Mouse (Mus musculus) neural tube, embryonic 14.5 days (tissue): ENCODE measurements around the gene 1700028J19Rik. TPM values are rescaled to one million over a fixed set of nuclear protein-coding genes. Genes with fewer than 3 reads are reported as not detected.
"Not testable (repeated sequence)": the region's sequence is repeated elsewhere in the genome, so short reads cannot be mapped to it uniquely, and the experiment has no call there.

Experiments
- ATAC-seq: fragments of 200-750 bp; cut with Nextera tagmentation; 2 replicates; pipeline ENCODE4 v1.8.0; 2017; ENCODE audit warnings: low read depth, mild to moderate bottlenecking, moderate TSS enrichment, moderate library complexity
- H3K27ac ChIP-seq: fragments of 300-500 bp; sonication (generic); 2 replicates; pipeline ENCODE4 v1.5.1; 2014; ENCODE audit warnings: low read depth, mild to moderate bottlenecking, control low read depth, low read length, moderate library complexity, mixed read lengths
- H3K27me3 ChIP-seq: fragments of 300-500 bp; sonication (generic); 2 replicates; pipeline ENCODE4 v1.6.1; 2014; ENCODE audit warnings: low read length; ENCODE audit not compliant: control insufficient read depth, insufficient read depth
- H3K36me3 ChIP-seq: fragments of 300-500 bp; sonication (generic); 2 replicates; pipeline ENCODE4 v1.6.1; 2014; ENCODE audit warnings: low read length, mixed read lengths; ENCODE audit not compliant: control insufficient read depth, insufficient read depth
- H3K4me1 ChIP-seq: fragments of 300-500 bp; sonication (generic); 2 replicates; pipeline ENCODE4 v1.6.1; 2014; ENCODE audit warnings: low read length; ENCODE audit not compliant: control insufficient read depth, insufficient read depth
- H3K4me2 ChIP-seq: fragments of 300-500 bp; sonication (generic); 2 replicates; pipeline ENCODE4 v1.6.1; 2014; ENCODE audit warnings: mild to moderate bottlenecking, low read depth, low read length, control low read depth
- H3K4me3 ChIP-seq: fragments of 300-500 bp; sonication (generic); 2 replicates; pipeline ENCODE4 v1.5.1; 2014; ENCODE audit warnings: low read depth, low read length, control low read depth, mixed read lengths
- H3K9ac ChIP-seq: fragments of 300-500 bp; sonication (generic); replicated peaks from 2 replicates; pipeline ENCODE4 v1.6.1; 2014; ENCODE audit warnings: low read depth, mild to moderate bottlenecking, control low read depth, low read length, mixed read lengths
- H3K9me3 ChIP-seq: fragments of 300-500 bp; sonication (generic); 2 replicates; pipeline ENCODE4 v1.6.1; 2016; ENCODE audit warnings: low read length; ENCODE audit not compliant: control insufficient read depth
- WGBS: fragments of 180-500 bp; shearing (Covaris S2); extraction: QIAGEN DNeasy Blood & Tissue Kit; methylation state at CpG from one replicate; pipeline ENCODE4 v1.1.7; 2014; 5-methylcytosine and 5-hydroxymethylcytosine counted together
- polyA plus RNA-seq: library from polyadenylated mRNA; unstranded; fragments of >200 nt; fragmentation: Nextera tagmentation; extraction: Ambion mirVana; gene quantifications from 2 replicates; pipeline ENCODE4 v1.2.1, GENCODE M21; 2014

Gene 1700028J19Rik
- polyA plus RNA-seq, 1 experiment from 2014 or later, result 1.6 TPM

GRCm38 (mm10) chr7:44257278-44257677, 10.8 kb upstream of the 1700028J19Rik start, which contains the start of gene Acp4:
Gene Acp4, minus strand, starts transcription at chr7:44257378.
- H3K4me3 ChIP-seq, result no peak within 1 kb of the TSS
- peaks cover 16% of the 10 kb centered on the region; the same call in 1 of the 2 replicates for H3K36me3 ChIP-seq
- H3K4me2 ChIP-seq, result no peak within 1 kb of the TSS
- H3K27me3 ChIP-seq, result no peaks in the 10 kb centered on the region
- H3K9me3 ChIP-seq, result no peaks in the 10 kb centered on the region
- no peak within 1 kb of the TSS for H3K9ac ChIP-seq
- ATAC-seq, result no peak
- 82% methylated on average over 4 of the region's 4 CpGs for WGBS
- H3K27ac ChIP-seq, result no peak within 1 kb of the TSS
- H3K4me1 ChIP-seq, result no peaks in the 10 kb centered on the region

- 76% methylated on average over 6 of the region's 6 CpGs for WGBS
- 0 out of 2 replicates have a peak, but pooled peaks cover under 1% of the 10 kb centered on the region for H3K4me1 ChIP-seq
Observed at GRCm38 (mm10) chr7:44254930-44255329, 8.4 kb upstream of the 1700028J19Rik start.

GRCm38 (mm10) chr7:44253023-44253616, 6.6 kb upstream of the 1700028J19Rik start:
- H3K27me3 ChIP-seq, result no peaks in the 10 kb centered on the region
- no peak overlapping the region for H3K4me2 ChIP-seq
- H3K9ac ChIP-seq, result no peak overlapping the region
- no peak overlapping the region for H3K27ac ChIP-seq
- 0 out of 2 replicates have a peak, but pooled peaks have one; percentile 1 for ATAC-seq
- H3K4me3 ChIP-seq, result no peak overlapping the region
- peaks cover 33% of the 10 kb centered on the region for H3K36me3 ChIP-seq
- peaks cover 7% of the 10 kb centered on the region; the same call in 1 of the 2 replicates for H3K4me1 ChIP-seq
- WGBS, result 69% methylated on average over 15 of the region's 15 CpGs
- no peaks in the 10 kb centered on the region for H3K9me3 ChIP-seq

More at GRCm38 (mm10) chr7:44254930-44255329, 8.4 kb upstream of the 1700028J19Rik start:
- no peak for ATAC-seq
- H3K27ac ChIP-seq, result no peak overlapping the region
- H3K4me3 ChIP-seq, result no peak overlapping the region
- H3K36me3 ChIP-seq, result peaks cover 22% of the 10 kb centered on the region
- H3K9ac ChIP-seq, result no peak overlapping the region
- no peaks in the 10 kb centered on the region for H3K9me3 ChIP-seq
- H3K27me3 ChIP-seq, result no peaks in the 10 kb centered on the region
- no peak overlapping the region for H3K4me2 ChIP-seq

- Histone ChIP-seq H3K4me1 (peaks cover 13% of the 10 kb centered on the region; the same call in 1 of the 2 replicates), H3K36me3 (peaks cover 33% of the 10 kb centered on the region)
- not testable (repeated sequence) for H3K9me3 ChIP-seq, H3K4me2 ChIP-seq, ATAC-seq, H3K27ac ChIP-seq, H3K9ac ChIP-seq, H3K27me3 ChIP-seq, H3K4me3 ChIP-seq
- WGBS, result 92% methylated on average over 17 of the region's 17 CpGs
Observed at GRCm38 (mm10) chr7:44250732-44251275, 4.3 kb upstream of the 1700028J19Rik start.

GRCm38 (mm10) chr7:44249248-44249647, 2.8 kb upstream of the 1700028J19Rik start:
- WGBS, result 97% methylated on average over 4 of the region's 4 CpGs

GRCm38 (mm10) chr7:44247971-44248370, 1.5 kb upstream of the 1700028J19Rik start:
- Histone ChIP-seq H3K9me3 (no peaks in the 10 kb centered on the region), H3K4me3 (peak overlapping the region; percentile 78), H3K9ac (0 out of 2 replicates have a peak overlapping the region, but pooled peaks have one; percentile 90), H3K36me3 (peaks cover 24% of the 10 kb centered on the region), H3K4me2 (peak overlapping the region; percentile 70), H3K27me3 (no peaks in the 10 kb centered on the region), H3K27ac (no peak overlapping the region), H3K4me1 (peaks cover 17% of the 10 kb centered on the region; the same call in 1 of the 2 replicates)
- 97% methylated on average over 2 of the region's 2 CpGs for WGBS
- no peak for ATAC-seq

More at GRCm38 (mm10) chr7:44249248-44249647, 2.8 kb upstream of the 1700028J19Rik start:
- Histone ChIP-seq H3K27me3 (no peaks in the 10 kb centered on the region), H3K4me2 (no peak overlapping the region), H3K4me1 (peaks cover 17% of the 10 kb centered on the region; the same call in 1 of the 2 replicates), H3K9ac (no peak overlapping the region), H3K4me3 (no peak overlapping the region), H3K27ac (no peak overlapping the region), H3K9me3 (no peaks in the 10 kb centered on the region), H3K36me3 (peaks cover 33% of the 10 kb centered on the region)
- no peak for ATAC-seq

GRCm38 (mm10) chr7:44246984-44247470, 532 bp upstream of the 1700028J19Rik start:
- H3K36me3 ChIP-seq, result peaks cover 18% of the 10 kb centered on the region
- ATAC-seq, result peak; percentile 22
- under 1% methylated on average over 23 of the region's 23 CpGs for WGBS

GRCm38 (mm10) chr7:44244080-44244479, 2.4 kb downstream of the 1700028J19Rik start:
- Histone ChIP-seq H3K4me2 (no peak overlapping the region), H3K4me1 (peaks cover 12% of the 10 kb centered on the region; the same call in 1 of the 2 replicates), H3K4me3 (no peak overlapping the region), H3K27ac (no peak overlapping the region), H3K9ac (no peak overlapping the region), H3K27me3 (no peaks in the 10 kb centered on the region), H3K9me3 (no peaks in the 10 kb centered on the region), H3K36me3 (peaks cover 3% of the 10 kb centered on the region; the same call in 1 of the 2 replicates)
- ATAC-seq, result no peak
- WGBS, result 63% methylated on average over 1 of the region's 1 CpGs

More at GRCm38 (mm10) chr7:44246984-44247470, 532 bp upstream of the 1700028J19Rik start:
- H3K27me3 ChIP-seq, result no peaks in the 10 kb centered on the region
- H3K4me3 ChIP-seq, result peak overlapping the region; percentile 78
- H3K27ac ChIP-seq, result peak overlapping the region; percentile 91
- H3K9me3 ChIP-seq, result no peaks in the 10 kb centered on the region
- H3K4me1 ChIP-seq, result peaks cover 17% of the 10 kb centered on the region; the same call in 1 of the 2 replicates
- H3K9ac ChIP-seq, result peak overlapping the region; percentile 90
- H3K4me2 ChIP-seq, result peak overlapping the region; percentile 70

GRCm38 (mm10) chr7:44241163-44241562, 5.3 kb downstream of the 1700028J19Rik start:
- ATAC-seq, result no peak
- Histone ChIP-seq H3K4me3 (no peak overlapping the region), H3K4me1 (0 out of 2 replicates have a peak, but pooled peaks cover 4% of the 10 kb centered on the region), H3K27me3 (no peaks in the 10 kb centered on the region), H3K4me2 (no peak overlapping the region), H3K9me3 (no peaks in the 10 kb centered on the region), H3K36me3 (no peaks in the 10 kb centered on the region), H3K27ac (no peak overlapping the region), H3K9ac (no peak overlapping the region)
- WGBS, result 66% methylated on average over 2 of the region's 2 CpGs
